Mouse (Mus musculus): ENCODE results near the gene Ruvbl2.

Gene Ruvbl2

GRCm38 (mm10) chr7:45461781-45462180 lies 23.9 kb upstream of the Ruvbl2 start:
- no peak for DNase-seq (ENCODE audit: extremely low read depth, insufficient read length, low spot score)

GRCm38 (mm10) chr7:45461326-45461725 lies 23.4 kb upstream of the Ruvbl2 start:
- DNase-seq (ENCODE audit: extremely low read depth, insufficient read length, low spot score), result peak; percentile 61

- peak; percentile 98 for DNase-seq (ENCODE audit: extremely low read depth, insufficient read length, low spot score)
These were observed 23.0 kb upstream of the Ruvbl2 start for GRCm38 (mm10) chr7:45460860-45461314.

GRCm38 (mm10) chr7:45460377-45460776 lies 22.5 kb upstream of the Ruvbl2 start:
- DNase-seq (ENCODE audit: extremely low read depth, insufficient read length, low spot score), result no peak

GRCm38 (mm10) chr7:45459564-45460140 lies 21.8 kb upstream of the Ruvbl2 start, which contains the start of gene Ftl1:
Gene Ftl1, minus strand, starts transcription at chr7:45459884.
- peak; percentile 95 for DNase-seq (ENCODE audit: extremely low read depth, insufficient read length, low spot score)

- peak; percentile 78 for DNase-seq (ENCODE audit: extremely low read depth, insufficient read length, low spot score)
These were observed 21.1 kb upstream of the Ruvbl2 start for GRCm38 (mm10) chr7:45458748-45459563.

- DNase-seq (ENCODE audit: extremely low read depth, insufficient read length, low spot score), result peak; percentile 70
These were observed 19.5 kb upstream of the Ruvbl2 start for GRCm38 (mm10) chr7:45457204-45458060.

GRCm38 (mm10) chr7:45456721-45457203 lies 18.9 kb upstream of the Ruvbl2 start:
- DNase-seq (ENCODE audit: extremely low read depth, insufficient read length, low spot score), result peak; percentile 71

- DNase-seq (ENCODE audit: extremely low read depth, insufficient read length, low spot score), result peak; percentile 71
These were observed 18.2 kb upstream of the Ruvbl2 start for GRCm38 (mm10) chr7:45455932-45456696.

GRCm38 (mm10) chr7:45454971-45455370 lies 17.1 kb upstream of the Ruvbl2 start:
- DNase-seq (ENCODE audit: extremely low read depth, insufficient read length, low spot score), result no peak

- DNase-seq (ENCODE audit: extremely low read depth, insufficient read length, low spot score), result peak; percentile 47
These were observed 13.6 kb upstream of the Ruvbl2 start for GRCm38 (mm10) chr7:45451344-45451982.

GRCm38 (mm10) chr7:45449974-45450373 lies 12.1 kb upstream of the Ruvbl2 start:
- no peak for DNase-seq (ENCODE audit: extremely low read depth, insufficient read length, low spot score)

GRCm38 (mm10) chr7:45447325-45447990 lies 9.6 kb upstream of the Ruvbl2 start:
- DNase-seq (ENCODE audit: extremely low read depth, insufficient read length, low spot score), result no peak

- DNase-seq (ENCODE audit: extremely low read depth, insufficient read length, low spot score), result no peak
These were observed 8.7 kb upstream of the Ruvbl2 start for GRCm38 (mm10) chr7:45446589-45446988.

GRCm38 (mm10) chr7:45443526-45444420 lies 5.9 kb upstream of the Ruvbl2 start:
- DNase-seq (ENCODE audit: extremely low read depth, insufficient read length, low spot score), result no peak

- no peak for DNase-seq (ENCODE audit: extremely low read depth, insufficient read length, low spot score)
These were observed 850 bp downstream of the Ruvbl2 start for GRCm38 (mm10) chr7:45437046-45437445.

GRCm38 (mm10) chr7:45436444-45436843 lies 1.5 kb downstream of the Ruvbl2 start:
- DNase-seq (ENCODE audit: extremely low read depth, insufficient read length, low spot score), result no peak

GRCm38 (mm10) chr7:45435038-45435437 lies 2.9 kb downstream of the Ruvbl2 start:
- no peak for DNase-seq (ENCODE audit: extremely low read depth, insufficient read length, low spot score)
